Mouse (Mus musculus) stomach, postnatal 0 days (tissue): Measurements from ENCODE around the gene Shisa6. TPM values are rescaled to one million over a fixed set of nuclear protein-coding genes. Genes with fewer than 3 reads are reported as not detected.

Experiments used
- ATAC-seq: fragments of 200-750 bp; cut with Nextera tagmentation; 2 replicates; pipeline ENCODE4 v1.8.0; 2017; ENCODE audit not compliant: low FRiP score, low TSS enrichment
- DNase-seq: peaks from one replicate; pipeline ENCODE4 v3.0.0-alpha.2; 2016; ENCODE audit warnings: low spot score
- H3K27ac ChIP-seq: fragments of 300-500 bp; sonication (generic); replicated peaks from 2 replicates; pipeline ENCODE4 v1.5.1; 2014; ENCODE audit warnings: mild to moderate bottlenecking, control low read depth
- H3K27me3 ChIP-seq: fragments of 300-500 bp; sonication (generic); 2 replicates; pipeline ENCODE4 v1.6.1; 2014; ENCODE audit warnings: low read length; ENCODE audit not compliant: control insufficient read depth, insufficient read depth
- H3K36me3 ChIP-seq: fragments of 300-500 bp; sonication (generic); 2 replicates; pipeline ENCODE4 v1.6.1; 2014; ENCODE audit warnings: low read length, mixed read lengths; ENCODE audit not compliant: control insufficient read depth, insufficient read depth
- H3K4me1 ChIP-seq: fragments of 300-500 bp; sonication (generic); replicated peaks from 2 replicates; pipeline ENCODE4 v1.6.1; 2014; ENCODE audit warnings: antibody characterized with exemption; ENCODE audit not compliant: control insufficient read depth, insufficient read depth
- H3K4me2 ChIP-seq: fragments of 300-500 bp; sonication (generic); replicated peaks from 2 replicates; pipeline ENCODE4 v1.6.1; 2014; ENCODE audit warnings: low read depth, mild to moderate bottlenecking, control low read depth, moderate library complexity
- H3K4me3 ChIP-seq: fragments of 300-500 bp; sonication (generic); 2 replicates; pipeline ENCODE4 v1.5.1; 2014; ENCODE audit warnings: low read depth, low read length, control low read depth
- H3K9ac ChIP-seq: fragments of 300-500 bp; sonication (generic); 2 replicates; pipeline ENCODE4 v1.6.1; 2014; ENCODE audit warnings: mild to moderate bottlenecking, low read length, control low read depth, mixed read lengths
- H3K9me3 ChIP-seq: fragments of 300-500 bp; sonication (generic); 2 replicates; pipeline ENCODE4 v1.6.1; 2016; ENCODE audit warnings: low read length; ENCODE audit not compliant: control insufficient read depth
- CTCF ChIP-seq: IDR thresholded peaks from 2 replicates; pipeline ENCODE4 v1.5.1; 2016; ENCODE audit warnings: antibody characterized with exemption, low read depth, mild to moderate bottlenecking, moderate library complexity
- EP300 ChIP-seq: optimal IDR thresholded peaks from 2 replicates; pipeline ENCODE3; 2016; ENCODE audit warnings: antibody characterized with exemption
- WGBS: fragments of 180-500 bp; shearing (Covaris S2); extraction: QIAGEN DNeasy Blood & Tissue Kit; methylation state at CpG from one replicate; pipeline ENCODE4 v1.1.7; 2014; 5-methylcytosine and 5-hydroxymethylcytosine counted together
- polyA plus RNA-seq: library from polyadenylated mRNA; unstranded; fragments of >200 nt; fragmentation: Nextera tagmentation; extraction: Ambion mirVana; gene quantifications from 2 replicates; pipeline ENCODE4 v1.2.1, GENCODE M21; 2015

The Shisa6 gene
- polyA plus RNA-seq, 1 experiment from 2014 or later, result 0.05 TPM

DNA sequence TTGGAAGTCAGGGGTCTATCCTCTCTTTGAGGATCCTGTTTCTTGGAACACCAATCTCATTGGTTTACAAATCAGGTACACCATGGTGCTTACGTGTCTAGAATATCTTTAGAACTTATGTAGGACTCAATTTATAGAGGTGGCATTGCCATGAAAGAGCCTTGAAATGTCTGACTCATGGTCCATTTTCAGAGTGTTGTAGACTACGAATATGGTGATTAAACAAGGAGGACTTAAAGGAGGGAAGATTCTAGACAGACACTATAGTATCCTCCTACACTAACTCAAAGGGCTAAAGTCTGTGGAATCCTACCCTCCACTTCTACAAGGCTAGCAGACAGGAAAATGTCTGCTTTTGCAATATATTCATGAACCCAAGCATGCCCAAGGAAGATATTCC is 265.6 kb downstream of the Shisa6 start:
- H3K9ac ChIP-seq, result no peak overlapping the region
- H3K4me3 ChIP-seq, result no peak overlapping the region
- H3K36me3 ChIP-seq, result no peaks in the 10 kb centered on the region
- WGBS, result 74% methylated on average over 2 of the region's 2 CpGs
- ATAC-seq (no peak), DNase-seq (no peak)
- H3K27me3 ChIP-seq, result no peaks in the 10 kb centered on the region
- no peaks in the 10 kb centered on the region for H3K9me3 ChIP-seq
- no peak overlapping the region for H3K27ac ChIP-seq
- H3K4me2 ChIP-seq, result no peak overlapping the region
- no peaks in the 10 kb centered on the region for H3K4me1 ChIP-seq
- no peak for TF ChIP-seq CTCF
- no peak for TF ChIP-seq EP300

DNA sequence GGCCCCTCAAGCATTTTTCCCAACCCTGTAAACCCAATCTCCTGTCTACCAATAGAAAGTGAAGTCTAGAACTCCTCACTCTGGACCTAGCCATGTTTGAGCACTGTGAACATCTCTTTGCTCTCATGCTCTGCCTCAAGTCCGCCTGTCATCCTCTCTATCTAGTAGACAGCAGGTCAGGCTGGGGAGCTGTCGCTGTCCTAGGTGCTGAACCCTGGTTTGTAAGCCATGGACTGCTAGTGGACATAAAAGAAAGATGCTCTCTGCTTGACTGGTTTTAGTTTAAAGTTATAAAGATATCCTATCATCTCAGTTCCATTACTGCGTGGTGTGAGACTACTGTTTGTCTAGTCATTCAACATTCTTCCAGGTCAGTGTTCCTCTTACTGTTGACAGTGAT is 266.9 kb downstream of the Shisa6 start:
- DNase-seq, result peak; percentile 62
- H3K9ac ChIP-seq, result no peak overlapping the region
- 11% methylated on average over 3 of the region's 3 CpGs for WGBS
- H3K4me1 ChIP-seq, result no peaks in the 10 kb centered on the region
- no peaks in the 10 kb centered on the region for H3K36me3 ChIP-seq
- no peaks in the 10 kb centered on the region for H3K9me3 ChIP-seq
- H3K27ac ChIP-seq, result no peak overlapping the region
- ATAC-seq, result no peak
- TF ChIP-seq CTCF, result no peak
- H3K27me3 ChIP-seq, result no peaks in the 10 kb centered on the region
- no peak overlapping the region for H3K4me2 ChIP-seq
- H3K4me3 ChIP-seq, result no peak overlapping the region

DNA sequence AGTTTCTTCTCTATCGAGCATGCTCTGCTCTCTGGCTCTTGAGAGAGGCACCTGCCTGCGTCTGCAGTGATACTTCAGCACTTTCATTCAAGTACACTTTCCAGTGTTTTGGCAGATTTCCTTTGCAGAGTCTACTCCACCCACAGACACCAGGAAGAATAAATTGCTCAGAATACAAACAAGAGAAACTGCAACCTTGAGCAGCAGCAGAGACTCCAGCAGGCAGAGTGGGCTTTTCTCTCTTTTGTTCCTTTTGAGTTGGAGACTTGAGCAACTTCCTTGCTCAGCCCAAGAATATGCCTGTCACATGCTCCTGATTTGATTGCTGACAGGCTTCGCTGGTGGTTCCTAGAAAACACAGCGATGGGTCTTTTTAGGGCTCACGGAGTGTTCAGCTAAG is 278.6 kb downstream of the Shisa6 start:
- H3K27ac ChIP-seq, result no peak overlapping the region
- H3K9me3 ChIP-seq, result no peaks in the 10 kb centered on the region
- DNase-seq, result no peak
- H3K4me1 ChIP-seq, result no peaks in the 10 kb centered on the region
- no peaks in the 10 kb centered on the region for H3K36me3 ChIP-seq
- no peaks in the 10 kb centered on the region for H3K27me3 ChIP-seq
- no peak for ATAC-seq
- no peak overlapping the region for H3K9ac ChIP-seq
- WGBS, result 78% methylated on average over 5 of the region's 5 CpGs
- H3K4me3 ChIP-seq, result no peak overlapping the region
- TF ChIP-seq CTCF (no peak), EP300 (no peak)
- H3K4me2 ChIP-seq, result no peak overlapping the region

DNA sequence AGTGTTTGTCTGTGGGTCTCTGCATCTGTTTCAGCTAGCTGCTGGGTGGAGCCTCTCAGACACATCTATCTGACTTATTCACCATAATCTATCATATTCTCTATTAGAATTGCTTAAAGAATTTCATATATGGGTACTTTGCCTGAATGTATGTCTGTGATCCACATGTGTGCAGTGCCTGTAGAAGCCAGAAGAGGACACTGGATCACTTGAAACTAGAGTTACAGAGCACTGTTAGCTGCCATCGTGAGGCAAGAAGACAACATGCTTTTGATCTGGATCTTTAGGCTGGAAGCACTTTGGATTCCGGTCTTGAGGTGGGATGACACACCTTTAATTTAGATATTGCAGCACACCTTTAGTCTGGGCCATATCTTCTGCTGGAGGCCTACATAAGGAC is 289.2 kb downstream of the Shisa6 start:
- 79% methylated on average over 2 of the region's 2 CpGs for WGBS
- peak; percentile 40 for TF ChIP-seq CTCF
- TF ChIP-seq EP300, result no peak
- H3K27me3 ChIP-seq, result no peaks in the 10 kb centered on the region
- no peak overlapping the region for H3K4me2 ChIP-seq
- no peaks in the 10 kb centered on the region for H3K4me1 ChIP-seq
- H3K27ac ChIP-seq, result no peak overlapping the region
- no peak overlapping the region for H3K9ac ChIP-seq
- ATAC-seq, result no peak
- H3K9me3 ChIP-seq, result no peaks in the 10 kb centered on the region
- DNase-seq, result no peak
- H3K36me3 ChIP-seq, result no peaks in the 10 kb centered on the region
- no peak overlapping the region for H3K4me3 ChIP-seq

DNA sequence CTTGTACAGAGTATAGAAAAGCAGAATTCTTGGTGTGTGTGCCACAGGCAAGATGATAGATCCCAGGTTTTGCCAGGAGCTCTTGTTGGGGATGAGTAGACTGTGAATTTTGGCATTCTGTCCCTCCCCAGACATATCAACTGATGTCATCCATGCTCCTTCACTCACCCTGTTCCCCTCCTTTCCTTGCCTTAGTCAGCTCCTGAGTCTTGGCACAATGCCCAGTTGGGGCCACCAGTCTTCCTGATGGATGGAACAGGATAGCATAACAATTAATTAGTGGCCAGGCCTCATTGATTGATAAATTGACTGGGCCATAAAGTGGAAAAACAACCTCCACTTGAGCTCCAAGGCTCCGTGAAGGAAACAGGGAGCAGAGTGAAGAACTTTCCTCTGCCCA is 292.9 kb downstream of the Shisa6 start:
- ATAC-seq, result no peak
- no peaks in the 10 kb centered on the region for H3K27me3 ChIP-seq
- no peak overlapping the region for H3K4me3 ChIP-seq
- H3K36me3 ChIP-seq, result no peaks in the 10 kb centered on the region
- H3K4me2 ChIP-seq, result no peak overlapping the region
- H3K9me3 ChIP-seq, result no peaks in the 10 kb centered on the region
- no peak overlapping the region for H3K27ac ChIP-seq
- no peaks in the 10 kb centered on the region for H3K4me1 ChIP-seq
- H3K9ac ChIP-seq, result no peak overlapping the region
- 17% methylated on average over 1 of the region's 1 CpGs for WGBS
- TF ChIP-seq CTCF (no peak), EP300 (no peak)
- DNase-seq, result no peak

DNA sequence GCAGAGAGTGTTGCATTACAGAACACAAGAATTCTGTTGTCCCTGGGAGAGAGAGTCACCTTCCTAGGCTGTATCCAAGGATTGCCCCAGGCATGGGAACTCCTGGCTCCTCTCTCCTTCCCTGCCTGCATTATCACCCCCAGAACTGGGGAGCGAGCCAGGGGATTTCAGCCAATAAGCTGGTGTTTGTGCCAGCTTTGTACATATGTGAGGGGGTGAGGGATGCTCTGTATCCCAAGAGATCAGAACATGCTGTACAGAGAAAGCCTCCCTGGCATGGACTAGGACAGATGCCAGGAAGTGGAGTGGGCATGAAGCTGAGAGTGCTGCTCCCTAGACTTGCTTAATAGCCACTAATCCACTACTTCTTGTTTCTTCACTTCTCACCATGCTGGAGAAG is 303.6 kb downstream of the Shisa6 start:
- no peaks in the 10 kb centered on the region for H3K27me3 ChIP-seq

More for the DNA sequence above, 303.6 kb downstream of the Shisa6 start:
- TF ChIP-seq CTCF (no peak), EP300 (no peak)
- no peak overlapping the region for H3K4me2 ChIP-seq
- ATAC-seq, result no peak
- peak; percentile 23 for DNase-seq
- no peak overlapping the region for H3K27ac ChIP-seq
- WGBS, result 67% methylated on average over 1 of the region's 1 CpGs
- no peaks in the 10 kb centered on the region for H3K4me1 ChIP-seq
- no peak overlapping the region for H3K4me3 ChIP-seq
- no peaks in the 10 kb centered on the region for H3K36me3 ChIP-seq
- H3K9ac ChIP-seq, result no peak overlapping the region
- H3K9me3 ChIP-seq, result no peaks in the 10 kb centered on the region
